Mouse (Mus musculus) R1 (cell line): ENCODE measurements around the gene Lepr.
A peak's percentile ranks its signal among the peaks of the same experiment; 100 is the strongest.
"Not testable (repeated sequence)": the region's sequence is repeated elsewhere in the genome, so short reads cannot be mapped to it uniquely, and the experiment has no call there.

Source experiments
- DNase-seq: peaks from one replicate; pipeline ENCODE4 v3.0.0-alpha.2; 2018; ENCODE audit warnings: low read depth, low spot score

The Lepr gene

GRCm38 (mm10) chr4:101715805-101716204, 1.4 kb upstream of the Lepr start:
- DNase-seq: no peak

DNA sequence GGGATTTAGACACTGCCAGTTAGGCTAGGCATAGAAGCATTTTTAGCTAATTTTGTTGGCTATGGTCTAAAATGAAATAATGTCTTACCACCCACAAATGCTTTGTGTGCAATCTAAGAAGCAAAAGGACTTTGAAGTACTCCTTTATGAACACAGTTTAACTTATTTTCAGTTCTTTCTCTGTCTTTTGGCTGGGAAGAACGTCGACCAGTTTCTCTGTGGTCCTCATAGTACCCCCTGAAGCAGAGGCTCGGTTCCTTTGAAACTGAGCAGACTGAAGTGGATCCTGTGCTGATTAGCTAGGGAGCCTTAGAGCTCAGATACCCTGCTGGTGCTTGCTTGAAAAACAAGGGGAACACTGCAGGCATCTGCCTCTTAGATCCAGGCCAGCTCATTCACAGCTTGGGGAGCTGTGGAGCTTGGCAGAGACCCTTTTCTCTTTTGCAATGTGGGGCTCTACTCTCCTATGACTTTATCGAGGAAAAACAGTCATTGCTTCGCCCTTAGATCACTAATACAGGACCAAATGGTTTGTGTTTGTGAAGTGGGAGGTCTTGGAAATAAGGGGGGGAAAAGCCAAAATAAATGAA, 1.9 kb downstream of the Lepr start:
- no peak for DNase-seq

DNA sequence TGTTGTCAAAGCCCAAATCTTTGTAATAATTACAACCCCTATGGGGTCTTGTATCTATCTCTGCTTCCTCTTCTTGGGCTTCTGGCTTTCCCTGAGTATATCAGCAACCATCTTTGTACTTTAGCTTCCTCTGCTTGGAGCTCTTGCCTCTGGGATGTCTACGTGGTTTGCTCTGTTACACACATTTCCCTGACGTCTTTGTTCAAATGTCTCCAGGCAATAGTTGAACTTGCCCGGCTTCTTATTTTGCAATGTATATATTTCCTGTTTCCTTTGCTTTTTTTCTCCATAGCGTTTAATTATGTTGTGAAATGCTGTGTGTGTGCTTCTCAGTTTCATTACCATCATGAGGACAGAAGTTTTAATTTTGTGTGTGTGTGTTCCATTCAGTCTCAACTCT, 4.5 kb downstream of the Lepr start:
- DNase-seq: no peak

DNA sequence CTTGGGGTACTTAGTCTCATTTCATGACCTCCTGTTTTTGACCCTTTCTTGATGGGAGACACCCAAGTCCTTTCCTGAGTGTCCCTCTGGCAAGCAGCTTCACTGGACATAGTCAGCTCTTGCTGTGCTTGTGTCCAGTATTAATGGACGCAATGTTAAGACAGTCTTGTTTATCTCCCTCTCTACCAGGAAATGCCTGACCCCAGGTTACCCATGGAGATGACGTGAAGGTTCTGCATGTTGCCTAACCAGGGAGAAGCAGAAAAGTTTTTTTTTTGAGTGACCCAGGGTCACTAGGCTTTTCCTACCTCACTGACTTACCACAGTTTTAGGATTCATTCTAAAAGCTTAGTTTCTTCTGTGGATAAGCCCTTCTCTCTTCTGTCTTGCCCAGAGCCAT, 24.8 kb downstream of the Lepr start:
- no peak for DNase-seq

DNA sequence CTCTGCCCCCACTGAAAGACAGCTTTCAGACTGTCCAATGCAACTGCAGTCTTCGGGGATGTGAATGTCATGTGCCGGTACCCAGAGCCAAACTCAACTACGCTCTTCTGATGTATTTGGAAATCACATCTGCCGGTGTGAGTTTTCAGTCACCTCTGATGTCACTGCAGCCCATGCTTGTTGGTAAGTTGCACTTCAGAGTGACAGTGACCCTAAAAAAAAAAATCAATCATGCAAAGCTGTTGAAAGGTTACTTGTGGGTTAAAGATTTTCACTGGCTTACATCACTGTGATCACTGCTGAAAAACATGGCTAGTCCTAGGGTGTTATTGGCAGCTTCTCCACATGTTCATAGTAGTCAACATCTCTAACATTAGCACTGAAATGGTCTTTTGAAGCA, 28.3 kb downstream of the Lepr start:
- DNase-seq: no peak

GRCm38 (mm10) chr4:101760490-101760889, 43.3 kb downstream of the Lepr start:
- no peak for DNase-seq

DNA sequence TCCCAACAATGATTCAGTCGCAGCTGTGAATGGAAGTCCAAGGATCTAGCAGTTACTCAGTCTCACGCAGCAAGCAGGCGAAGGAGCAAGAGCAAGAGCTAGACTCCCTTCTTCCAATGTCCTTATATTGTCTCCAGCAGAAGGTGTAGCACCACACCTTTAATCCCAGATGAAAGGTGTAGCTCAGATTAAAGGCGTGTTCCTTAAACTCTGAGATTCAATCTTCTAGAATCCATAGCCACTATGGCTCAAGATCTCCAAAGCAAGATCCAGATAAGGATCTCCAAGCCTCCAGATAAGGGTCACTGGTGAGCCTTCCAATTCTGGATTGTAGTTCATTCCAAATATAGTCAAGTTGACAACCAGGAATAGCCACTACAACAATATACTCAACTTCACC, 126.7 kb downstream of the Lepr start, which contains the start of gene B020004J07Rik:
B020004J07Rik (minus strand) TSS at position 101 of the 400 bp plus-strand sequence.
- not testable (repeated sequence) for DNase-seq

GRCm38 (mm10) chr4:101850908-101851307, 133.7 kb downstream of the Lepr start:
- peak; percentile 74 for DNase-seq

- DNase-seq: peak; percentile 94
Observed at GRCm38 (mm10) chr4:101860873-101861272, 143.7 kb downstream of the Lepr start.

DNA sequence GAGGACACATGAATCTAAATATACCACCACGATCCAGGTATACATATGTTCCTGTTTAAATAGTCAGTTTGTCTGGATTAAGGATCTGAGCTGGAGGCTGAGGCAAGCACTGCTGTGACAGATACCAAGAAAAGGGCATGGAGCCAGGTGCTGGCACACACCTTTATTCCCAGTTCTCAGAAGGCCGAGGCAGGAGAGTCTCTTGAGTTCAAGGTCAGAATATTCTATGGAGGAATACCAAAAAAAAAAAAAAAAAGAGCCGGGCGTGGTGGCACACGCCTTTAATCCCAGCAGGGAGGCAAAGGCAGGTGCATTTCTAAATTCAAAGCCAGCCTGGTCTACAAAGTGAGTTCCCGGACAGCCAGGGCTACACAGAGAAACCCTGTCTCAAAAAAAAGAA, 145.1 kb downstream of the Lepr start:
- DNase-seq: peak; percentile 72
